Mouse (Mus musculus) kidney, adult 2 months (tissue): Measurements from ENCODE around the gene Pigt. TPM values are rescaled to one million over a fixed set of nuclear protein-coding genes. Genes with fewer than 3 reads are reported as not detected.

Experiments
- DNase-seq: peaks from one replicate; pipeline ENCODE4 v3.0.0; 2021
- H3K27ac ChIP-seq: fragments of 200-500 bp; 2 replicates; pipeline ENCODE4 v1.5.1; 2012; ENCODE audit warnings: low read depth, low read length, control low read depth, inconsistent platforms; ENCODE audit not compliant: insufficient read depth
- H3K27me3 ChIP-seq: fragments of 200-500 bp; replicated peaks from 2 replicates; pipeline ENCODE4 v1.6.1; 2012; ENCODE audit warnings: mild to moderate bottlenecking, moderate library complexity, low read length, inconsistent platforms; ENCODE audit not compliant: control insufficient read depth, insufficient read depth
- H3K36me3 ChIP-seq: fragments of 200-500 bp; 2 replicates; pipeline ENCODE4 v1.6.1; 2012; ENCODE audit warnings: mild to moderate bottlenecking, moderate library complexity, low read length, inconsistent platforms; ENCODE audit not compliant: control insufficient read depth, insufficient read depth
- H3K4me1 ChIP-seq: fragments of 200-500 bp; 2 replicates; pipeline ENCODE4 v1.6.1; 2011; ENCODE audit warnings: low read length; ENCODE audit not compliant: control insufficient read depth, insufficient read depth
- H3K4me3 ChIP-seq: fragments of 200-500 bp; 2 replicates; pipeline ENCODE4 v1.5.1; 2011; ENCODE audit warnings: mild to moderate bottlenecking, low read depth, low read length, control low read depth; ENCODE audit not compliant: insufficient read depth
- CTCF ChIP-seq: fragments of 200-500 bp; conservative IDR thresholded peaks from 2 replicates; pipeline ENCODE4 v1.5.1; 2011; ENCODE audit warnings: low read depth, mild to moderate bottlenecking, control low read depth, low read length, moderate library complexity, mixed read lengths; ENCODE audit not compliant: insufficient read depth, insufficient read length
- POLR2A ChIP-seq: fragments of 200-500 bp; IDR thresholded peaks from one replicate; pipeline ENCODE4 v1.6.1; 2011; ENCODE audit warnings: low read depth, low read length, control low read depth
- WGBS: fragments of 180-500 bp; shearing (Covaris S2); methylation state at CpG from one replicate; pipeline ENCODE4 v1.1.7; 2018; 5-methylcytosine and 5-hydroxymethylcytosine counted together
- polyA plus RNA-seq: library from polyadenylated mRNA; depleted of rRNA; stranded (reverse); fragments of >200 nt; gene quantifications from 2 replicates; pipeline ENCODE4 v1.2.3, GENCODE M21; 2012

The Pigt gene
- polyA plus RNA-seq, 1 experiment = 101 TPM

- no peak overlapping the region for H3K27ac ChIP-seq
- TF ChIP-seq POLR2A (no peak), CTCF (no peak)
- H3K27me3 ChIP-seq = no peaks in the 10 kb centered on the region
- 0 out of 2 replicates have a peak, but pooled peaks cover 4% of the 10 kb centered on the region for H3K4me1 ChIP-seq
- WGBS = 80% methylated on average over 4 of the region's 4 CpGs
- no peak for DNase-seq
- no peaks in the 10 kb centered on the region for H3K36me3 ChIP-seq
- no peak overlapping the region for H3K4me3 ChIP-seq
Measured at GRCm38 (mm10) chr2:164537003-164537402, 39.7 kb downstream of the Pigt start.

GRCm38 (mm10) chr2:164540652-164541427 lies 43.5 kb downstream of the Pigt start:
- Histone ChIP-seq H3K4me3 (no peak overlapping the region), H3K36me3 (no peaks in the 10 kb centered on the region), H3K27me3 (no peaks in the 10 kb centered on the region), H3K4me1 (peaks cover 14% of the 10 kb centered on the region; the same call in 1 of the 2 replicates), H3K27ac (no peak overlapping the region)
- TF ChIP-seq CTCF (no peak), POLR2A (no peak)
- WGBS = 49% methylated on average over 8 of the region's 8 CpGs
- peak; percentile 47 for DNase-seq

- H3K36me3 ChIP-seq = no peaks in the 10 kb centered on the region
- DNase-seq = no peak
- TF ChIP-seq POLR2A = no peak
- TF ChIP-seq CTCF = no peak
- H3K4me1 ChIP-seq = peaks cover 14% of the 10 kb centered on the region; the same call in 1 of the 2 replicates
- H3K4me3 ChIP-seq = no peak overlapping the region
- H3K27me3 ChIP-seq = no peaks in the 10 kb centered on the region
- H3K27ac ChIP-seq = no peak overlapping the region
- WGBS = 84% methylated on average over 5 of the region's 5 CpGs
Measured at GRCm38 (mm10) chr2:164542132-164542531, 44.8 kb downstream of the Pigt start.

- TF ChIP-seq CTCF (no peak), POLR2A (no peak)
- whole genome bisulfite sequencing = 72% methylated on average over 7 of the region's 7 CpGs
- peak; percentile 17 for DNase-seq
- Histone ChIP-seq H3K27me3 (no peaks in the 10 kb centered on the region), H3K4me3 (no peak overlapping the region), H3K27ac (peak overlapping the region; percentile 85), H3K4me1 (peaks cover 14% of the 10 kb centered on the region; the same call in 1 of the 2 replicates), H3K36me3 (no peaks in the 10 kb centered on the region)
Measured at GRCm38 (mm10) chr2:164542598-164542997, 45.3 kb downstream of the Pigt start.

- TF ChIP-seq POLR2A = no peak
- H3K4me3 ChIP-seq = no peak overlapping the region
- 25% methylated on average over 2 of the region's 2 CpGs for WGBS
- H3K4me1 ChIP-seq = peaks cover 14% of the 10 kb centered on the region; the same call in 1 of the 2 replicates
- no peaks in the 10 kb centered on the region for H3K36me3 ChIP-seq
- DNase-seq = peak; percentile 86
- no peaks in the 10 kb centered on the region for H3K27me3 ChIP-seq
- H3K27ac ChIP-seq = peak overlapping the region; percentile 85
Measured at GRCm38 (mm10) chr2:164543745-164544144, 46.4 kb downstream of the Pigt start.

GRCm38 (mm10) chr2:164544454-164545097 lies 47.3 kb downstream of the Pigt start:
- Histone ChIP-seq H3K27ac (peak overlapping the region; percentile 62; the same call in 1 of the 2 replicates), H3K36me3 (no peaks in the 10 kb centered on the region), H3K4me3 (no peak overlapping the region), H3K4me1 (peaks cover 14% of the 10 kb centered on the region; the same call in 1 of the 2 replicates), H3K27me3 (no peaks in the 10 kb centered on the region)
- WGBS = 29% methylated on average over 5 of the region's 5 CpGs
- DNase-seq = no peak
- no peak for TF ChIP-seq POLR2A
- TF ChIP-seq CTCF = no peak

GRCm38 (mm10) chr2:164549338-164549737 lies 52.0 kb downstream of the Pigt start:
- Histone ChIP-seq H3K4me3 (no peak overlapping the region), H3K27ac (no peak overlapping the region), H3K4me1 (peaks cover 5% of the 10 kb centered on the region; the same call in 1 of the 2 replicates), H3K27me3 (no peaks in the 10 kb centered on the region), H3K36me3 (no peaks in the 10 kb centered on the region)
- DNase-seq = no peak
- 52% methylated on average over 4 of the region's 4 CpGs for WGBS
- no peak for TF ChIP-seq CTCF
- no peak for TF ChIP-seq POLR2A
